Mouse (Mus musculus): ENCODE measurements at regions not wholly inside any gene's neighbourhood (a gene's known extent, or its start where the extent isn't known, plus 50 kb on each side); places are given as distances from the start of the nearest gene placed in this dataset.

DNA sequence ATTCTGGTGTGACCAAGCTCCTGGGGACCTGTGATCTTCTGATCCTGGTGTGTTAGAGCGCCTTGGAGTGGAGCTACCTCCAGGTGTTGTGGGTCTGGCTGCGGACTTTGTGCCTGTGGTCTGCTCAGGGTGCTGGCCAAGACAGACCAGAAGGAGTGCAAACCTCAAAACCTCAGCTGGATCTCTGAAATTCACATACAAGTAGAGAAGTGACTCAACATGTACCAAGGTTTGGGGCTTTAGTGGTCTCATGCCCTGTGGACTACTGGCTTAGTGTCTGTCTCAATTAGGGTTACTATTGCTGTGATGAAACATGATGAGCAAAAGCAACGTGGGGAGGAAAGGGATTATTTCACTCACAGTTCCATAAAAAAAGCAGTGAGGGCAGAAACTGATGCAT lies 182.7 kb upstream of the Ptger4 start:
- no peak overlapping the region for H3K9ac ChIP-seq (ENCODE audit: insufficient read depth, low read depth)
- TF ChIP-seq ETS1 (conservative IDR thresholded peaks at IDR 0.05; ENCODE audit: low read depth, low read length) (no peak), ZMIZ1 (IDR thresholded peaks at IDR 0.05; ENCODE audit: low read depth, low read length) (no peak), E2F4 (IDR thresholded peaks at IDR 0.05; ENCODE audit: insufficient replicate concordance, low read depth, low read length) (no peak), GABPA (IDR thresholded peaks at IDR 0.05; ENCODE audit: insufficient replicate concordance, low read depth, low read length) (no peak), BHLHE40 (IDR thresholded peaks at IDR 0.05; ENCODE audit: low read depth, low read length) (peak; percentile 17; the same call in 1 of the 2 replicates), TCF12 (IDR thresholded peaks at IDR 0.05; ENCODE audit: low read depth, low read length) (peak; percentile 41; the same call in 1 of the 2 replicates), ZKSCAN1 (IDR thresholded peaks at IDR 0.05; ENCODE audit: borderline replicate concordance, low read depth, low read length) (no peak), JUN (IDR thresholded peaks at IDR 0.05; ENCODE audit: insufficient read depth, low read depth, low read length) (no peak), USF2 (conservative IDR thresholded peaks at IDR 0.05; ENCODE audit: low read depth, low read length) (no peak), JUND (conservative IDR thresholded peaks at IDR 0.05; ENCODE audit: low read depth, low read length) (0 out of 2 replicates have a peak, but pooled peaks have one; percentile 14), TBP (conservative IDR thresholded peaks at IDR 0.05; ENCODE audit: low read depth, low read length) (no peak), MEF2A (IDR thresholded peaks at IDR 0.05; ENCODE audit: borderline replicate concordance, low read depth, low read length) (no peak), CTCF (conservative IDR thresholded peaks at IDR 0.05 in 1 of 2, IDR thresholded peaks at IDR 0.05 in 1 of 2; ENCODE audit: low read depth in 2 of 2, low read length in 2 of 2) (no peak), POLR2A (IDR thresholded peaks at IDR 0.05; ENCODE audit: low read depth, low read length) (no peak), RAD21 (IDR thresholded peaks at IDR 0.05; ENCODE audit: low read depth, low read length) (no peak), ZNF384 (IDR thresholded peaks at IDR 0.05; ENCODE audit: low read depth, low read length) (no peak), USF1 (IDR thresholded peaks at IDR 0.05; ENCODE audit: low read depth, low read length) (no peak), SMC3 (IDR thresholded peaks at IDR 0.05; ENCODE audit: low read depth, low read length) (no peak), KAT2A (IDR thresholded peaks at IDR 0.05; ENCODE audit: insufficient replicate concordance, low read length) (no peak), MAFK (IDR thresholded peaks at IDR 0.05; ENCODE audit: insufficient replicate concordance, low read length) (no peak), EP300 (IDR thresholded peaks at IDR 0.05; ENCODE audit: low read length) (no peak), MAX (IDR thresholded peaks at IDR 0.05; ENCODE audit: low read length) (no peak), POLR2AphosphoS2 (IDR thresholded peaks at IDR 0.05; ENCODE audit: low read depth, low read length) (no peak), CHD1 (IDR thresholded peaks at IDR 0.05; ENCODE audit: low read depth, low read length) (no peak), IRF4 (IDR thresholded peaks at IDR 0.05; ENCODE audit: low read depth, low read length) (peak; percentile 31; the same call in 1 of the 2 replicates), NELFE (IDR thresholded peaks at IDR 0.05; ENCODE audit: low read depth, low read length) (no peak)
- no peaks in the 10 kb centered on the region for H3K36me3 ChIP-seq (replicated peaks in 1 of 2; ENCODE audit: control insufficient read depth in 1 of 2, insufficient read depth in 1 of 2, low read length in 1 of 2)
- no peak for DNase-seq (ENCODE audit: extremely low read depth)
- dilution Hi-C loops (cut with MboI; ENCODE audit: extremely low pct_ligation_motif_present, extremely low pct_unique_long_range_greater_than_20kb, low sequenced_read_pairs): no loop called here
- H3K9me3 ChIP-seq (replicated peaks; ENCODE audit: low read length): no peaks in the 10 kb centered on the region
- no peak overlapping the region for H3K4me2 ChIP-seq (ENCODE audit: insufficient read depth, low read depth, poor library complexity, severe bottlenecking)
- H3K4me1 ChIP-seq (ENCODE audit: control insufficient read depth in 1 of 2, insufficient read depth in 2 of 2): peaks cover 3 to 5% of the 10 kb centered on the region in 2 experiments; a peak in 3 of 4 replicates
- no peak overlapping the region for H3K4me3 ChIP-seq (replicated peaks in 1 of 3; ENCODE audit: low read depth in 2 of 3, low read length in 2 of 3, poor library complexity in 1 of 3)
- H3K79me2 ChIP-seq (replicated peaks; ENCODE audit: control insufficient read depth, extremely low read depth, insufficient read depth, poor library complexity, severe bottlenecking): no peaks in the 10 kb centered on the region
- H3K27me3 ChIP-seq (replicated peaks): no peaks in the 10 kb centered on the region
- in situ Hi-C loops (cut with MboI; ENCODE audit: low pct_ligation_motif_present, low pct_unique_long_range_greater_than_20kb, low sequenced_read_pairs): no loop called here
- no peak overlapping the region for H3K27ac ChIP-seq (ENCODE audit: insufficient read depth, low read depth)
